18 mouse cellular contexts compared by ENCODE assay signal in the genomic region with DNA sequence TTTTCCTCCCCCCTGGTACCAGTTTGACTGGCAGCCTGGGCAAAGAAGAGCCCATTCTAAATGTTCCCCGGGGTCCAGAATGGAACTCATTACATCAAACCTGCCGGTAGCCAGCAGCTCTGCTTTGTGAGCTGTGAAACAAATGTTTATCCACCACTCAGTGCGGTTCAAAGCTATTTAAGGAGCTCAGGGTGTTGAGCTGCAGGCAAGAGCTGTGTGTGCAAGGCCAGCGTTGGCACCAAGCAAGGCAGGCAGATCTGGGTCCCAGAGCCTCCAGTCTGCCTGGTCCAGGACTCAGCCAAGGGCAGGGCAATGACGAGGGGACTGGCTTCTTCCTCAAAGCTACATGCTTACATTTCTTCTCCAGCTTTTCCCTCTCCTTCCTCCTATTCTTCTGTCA.
DNase-seq lines count a peak whose midpoint lies in the region; ATAC-seq and TF ChIP-seq lines count a peak whose summit lies in the region.
"Had no signal": no experiment of that assay in that cellular context is flagged by ENCODE, and none has a peak within 500 bp of the region (broad histone marks: within the 10 kb centered on the region; RNA-seq: fewer than 3 reads in every experiment).

No protein-coding gene starts in this region.

- no peak overlapping the region for H3K4me3 ChIP-seq in hindbrain, postnatal 0 days (ENCODE audit: low read length)
- no peak overlapping the region for H3K4me3 ChIP-seq in hindbrain, embryonic 12.5 days
- H3K4me3 ChIP-seq in kidney, adult 2 months (ENCODE audit: insufficient read depth, low read depth, low read length) = no peak overlapping the region
- H3K4me3 ChIP-seq: embryonic facial prominence, embryonic 15.5 days; heart, adult 2 months; heart, embryonic 15.5 days; midbrain, embryonic 15.5 days had no signal

- 31% methylated on average over 5 of the region's 5 CpGs for WGBS in hindbrain, postnatal 0 days
- 53% methylated on average over 5 of the region's 5 CpGs for WGBS in hindbrain, embryonic 12.5 days
- 18% methylated on average over 5 of the region's 5 CpGs for WGBS in kidney, adult 2 months

- DNase-seq in cerebellum, postnatal 10 days = peak; percentile 53 to 60
- no peak for DNase-seq in cerebellum, adult 9-11 months
- DNase-seq in hindbrain, postnatal 0 days (ENCODE audit: low spot score) = peak; percentile 38
- peak; percentile 4 for DNase-seq in lung, postnatal 10 days
- DNase-seq in lung, postnatal 25 days (ENCODE audit: low spot score) = no peak
- peak; percentile 17 for DNase-seq in right cerebral cortex, postnatal 25 days
- DNase-seq in kidney, adult 2 months = no peak
- DNase-seq: embryo, embryonic 11 days; gastrocnemius, postnatal 10 days; heart, adult 2 months; kidney, adult 8-10 months; kidney, postnatal 25 days; lung, adult 18-20 months; thymus, adult 2 months had no signal

- no peak for TF ChIP-seq CTCF in hindbrain, postnatal 0 days (IDR thresholded peaks at IDR 0.05; ENCODE audit: low read depth)
- no peak for TF ChIP-seq CTCF in kidney, adult 2 months (conservative IDR thresholded peaks at IDR 0.05; ENCODE audit: insufficient read depth, insufficient read length, low read depth, low read length)

- H3K4me1 ChIP-seq in hindbrain, postnatal 0 days (ENCODE audit: insufficient read depth, low read length) = peaks cover 18% of the 10 kb centered on the region; the same call in 1 of the 2 replicates
- peaks cover 4% of the 10 kb centered on the region; the same call in 1 of the 2 replicates for H3K4me1 ChIP-seq in hindbrain, embryonic 12.5 days
- H3K4me1 ChIP-seq in kidney, adult 2 months (ENCODE audit: control insufficient read depth, insufficient read depth, low read length) = no peaks in the 10 kb centered on the region
- H3K4me1 ChIP-seq: embryonic facial prominence, embryonic 15.5 days; heart, embryonic 15.5 days had no signal

- H3K27me3 ChIP-seq in hindbrain, postnatal 0 days (ENCODE audit: insufficient read depth, low read length) = no peaks in the 10 kb centered on the region
- H3K27me3 ChIP-seq in hindbrain, embryonic 12.5 days = no peaks in the 10 kb centered on the region
- H3K27me3 ChIP-seq in kidney, adult 2 months (replicated peaks; ENCODE audit: control insufficient read depth, insufficient read depth, low read length) = no peaks in the 10 kb centered on the region
- H3K27me3 ChIP-seq: embryonic facial prominence, embryonic 15.5 days; midbrain, embryonic 15.5 days had no signal

- H3K36me3 ChIP-seq in hindbrain, postnatal 0 days (ENCODE audit: insufficient read depth, low read length) = no peaks in the 10 kb centered on the region
- H3K36me3 ChIP-seq in hindbrain, embryonic 12.5 days = no peaks in the 10 kb centered on the region
- no peaks in the 10 kb centered on the region for H3K36me3 ChIP-seq in kidney, adult 2 months (ENCODE audit: control insufficient read depth, insufficient read depth, low read length)
- H3K36me3 ChIP-seq: embryonic facial prominence, embryonic 15.5 days; heart, embryonic 15.5 days; midbrain, embryonic 15.5 days had no signal

- no peak overlapping the region for H3K9ac ChIP-seq in hindbrain, postnatal 0 days (replicated peaks; ENCODE audit: low read length)
- no peak overlapping the region for H3K9ac ChIP-seq in hindbrain, embryonic 12.5 days
- H3K9ac ChIP-seq: embryonic facial prominence, embryonic 15.5 days; heart, embryonic 15.5 days; midbrain, embryonic 15.5 days had no signal

- H3K4me2 ChIP-seq in hindbrain, postnatal 0 days (ENCODE audit: low read depth, low read length) = no peak overlapping the region
- H3K4me2 ChIP-seq in hindbrain, embryonic 12.5 days (replicated peaks) = no peak overlapping the region
- H3K4me2 ChIP-seq: embryonic facial prominence, embryonic 15.5 days; heart, embryonic 15.5 days; midbrain, embryonic 15.5 days had no signal

- no peak for TF ChIP-seq POLR2A in kidney, adult 2 months (IDR thresholded peaks at IDR 0.05; ENCODE audit: low read depth, low read length)

- H3K9me3 ChIP-seq in hindbrain, postnatal 0 days (ENCODE audit: low read length) = no peaks in the 10 kb centered on the region
- no peaks in the 10 kb centered on the region for H3K9me3 ChIP-seq in hindbrain, embryonic 12.5 days (replicated peaks)
- H3K9me3 ChIP-seq: embryonic facial prominence, embryonic 15.5 days; heart, embryonic 15.5 days; midbrain, embryonic 15.5 days had no signal

- H3K27ac ChIP-seq in hindbrain, postnatal 0 days = no peak overlapping the region
- no peak overlapping the region for H3K27ac ChIP-seq in hindbrain, embryonic 12.5 days
- H3K27ac ChIP-seq in kidney, adult 2 months (ENCODE audit: insufficient read depth, low read depth, low read length) = no peak overlapping the region
- H3K27ac ChIP-seq: embryonic facial prominence, embryonic 15.5 days; heart, adult 2 months; heart, embryonic 15.5 days; midbrain, embryonic 15.5 days had no signal

- no peak for ATAC-seq in hindbrain, postnatal 0 days
- no peak for ATAC-seq in hindbrain, embryonic 12.5 days (ENCODE audit: low FRiP score)
- ATAC-seq: midbrain, embryonic 15.5 days had no signal

Comparison
In these comparisons a context has a peak if more than half of its experiments do, and no peak if none do; other contexts are left out.
1. DNase-seq: peak in cerebellum, postnatal 10 days (2 of 2), hindbrain, postnatal 0 days (single experiment), lung, postnatal 10 days (single experiment) and right cerebral cortex, postnatal 25 days (single experiment); none in cerebellum, adult 9-11 months (single experiment), lung, postnatal 25 days (single experiment) and kidney, adult 2 months (single experiment).